Mouse (Mus musculus): Measurements from ENCODE around the gene Gm20479. TPM values are rescaled to one million over a fixed set of nuclear protein-coding genes. Genes with fewer than 3 reads are reported as not detected.

Gene Gm20479
- total RNA-seq, 1 experiment from 2014 or later, result 0.91 TPM

GRCm38 (mm10) chr7:27310996-27311535, 46.2 kb downstream of the Gm20479 start:
- no peak for DNase-seq

DNA sequence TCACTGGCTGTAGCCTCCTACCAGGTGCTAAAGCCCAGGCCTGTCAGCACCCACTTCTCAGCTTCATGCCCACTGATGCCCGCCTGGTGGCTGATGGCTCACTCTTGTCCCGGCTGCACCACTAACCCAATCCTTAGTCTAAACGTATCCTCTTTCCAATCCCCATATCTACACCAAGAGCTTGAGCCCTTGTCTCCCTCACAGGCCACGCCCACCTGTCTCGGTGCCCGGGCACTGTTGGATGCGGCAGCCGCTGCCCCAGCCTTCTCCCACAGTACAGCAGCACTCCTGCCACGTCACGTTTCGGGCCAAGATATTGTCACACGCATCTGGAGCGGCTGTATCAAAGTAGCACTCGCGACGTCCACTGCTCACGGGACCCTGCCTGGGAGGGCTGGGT, 46.9 kb downstream of the Gm20479 start:
- DNase-seq, result peak; percentile 61

DNA sequence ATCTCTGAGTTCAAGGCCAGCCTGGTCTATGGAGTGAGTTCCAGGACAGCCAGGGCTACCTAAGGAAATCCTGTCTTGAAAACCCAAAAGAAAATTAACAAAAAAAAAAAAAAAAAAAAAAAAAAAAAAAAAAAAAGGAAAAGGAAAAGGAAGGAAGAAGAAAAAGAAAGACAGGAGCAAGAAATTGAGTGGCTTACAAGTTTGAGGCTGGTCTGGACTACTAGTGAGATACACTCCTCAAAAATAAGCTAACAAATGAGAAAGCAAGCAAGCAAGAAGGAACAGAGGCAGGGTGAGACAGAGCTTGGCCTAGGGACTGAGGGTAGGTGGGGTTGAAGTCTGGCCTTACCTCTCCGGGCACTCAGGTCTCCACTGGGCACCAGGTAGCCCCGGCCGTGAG, 47.4 kb downstream of the Gm20479 start:
- no peak for DNase-seq

DNA sequence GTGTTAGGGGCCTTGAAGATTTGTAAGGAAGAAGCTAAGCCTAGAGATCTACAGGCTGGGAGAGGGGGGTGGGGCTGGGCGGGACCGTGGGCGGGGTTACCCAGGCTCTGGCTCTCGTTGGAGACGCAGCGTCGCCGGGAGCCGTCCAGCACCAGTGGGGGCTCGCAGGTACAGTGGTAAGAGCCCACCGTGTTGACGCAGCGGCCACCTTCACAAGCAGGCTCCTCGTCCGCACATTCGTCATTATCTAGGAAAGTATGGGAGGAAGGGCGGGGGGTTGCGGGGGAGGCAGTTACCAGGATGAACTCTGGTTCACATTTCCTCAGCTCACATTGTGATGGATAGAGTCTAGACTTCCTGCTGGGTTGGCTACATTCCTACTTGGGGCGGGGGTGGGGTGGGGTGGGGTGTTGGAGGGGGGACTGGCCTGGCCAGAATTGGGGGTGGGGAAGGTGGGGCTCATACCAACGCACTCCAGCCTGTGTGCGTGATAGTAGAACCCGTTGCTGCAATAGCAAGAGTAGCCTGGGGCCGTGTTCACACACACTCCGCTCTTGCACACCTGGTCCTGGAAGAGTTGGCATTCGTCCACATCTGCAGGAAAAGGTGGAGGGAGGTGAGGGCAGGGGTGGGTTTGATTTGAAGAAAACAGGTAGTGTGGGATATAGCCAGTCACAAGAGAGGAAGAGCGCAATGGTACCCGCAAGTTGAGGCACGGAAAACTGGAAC, 48.2 kb downstream of the Gm20479 start:
- DNase-seq, result no peak

DNA sequence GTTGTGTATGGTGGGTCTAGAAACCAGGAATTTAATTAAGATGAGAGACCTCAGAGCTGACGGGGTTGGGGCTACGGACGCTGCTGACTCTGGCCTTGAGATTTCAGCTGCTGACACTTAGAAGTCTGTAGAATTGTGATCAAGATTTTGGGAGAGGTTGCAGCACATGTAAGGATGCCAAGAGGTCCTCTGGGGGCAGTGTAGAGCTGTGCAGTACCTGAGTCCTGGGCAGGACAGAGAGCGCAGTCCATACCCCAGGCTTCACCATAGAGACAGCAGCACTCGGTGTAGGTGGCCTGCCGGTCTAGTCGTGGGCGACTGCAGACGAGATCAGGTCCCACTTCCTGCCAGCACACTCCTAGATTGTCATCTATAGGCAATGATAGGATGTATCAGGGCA, 49.7 kb downstream of the Gm20479 start:
- DNase-seq, result no peak

GRCm38 (mm10) chr7:27306161-27307160, 50.8 kb downstream of the Gm20479 start:
- DNase-seq, result peak; percentile 45

GRCm38 (mm10) chr7:27305091-27305730, 52.0 kb downstream of the Gm20479 start:
- DNase-seq, result no peak

Other genes starting within 250 kb of the Gm20479 start
- gene Cyp2f2, start 237.5 kb downstream of the Gm20479 start, total RNA-seq (2021), result 1,420 and 1,521 TPM in 2 replicates
- not detected in 2 replicates for gene Cyp2t4, start 203.7 kb downstream of the Gm20479 start, total RNA-seq (2021)
- gene Egln2, start 190.6 kb downstream of the Gm20479 start, total RNA-seq (2021), result 108 and 120 TPM in 2 replicates
- gene Rab4b, start 178.5 kb downstream of the Gm20479 start, total RNA-seq (2021), result 65.7 and 78.2 TPM in 2 replicates
- gene Gm21983, start 176.3 kb downstream of the Gm20479 start, total RNA-seq (2021), result 0.62 TPM in 1 of 2 replicates, not detected in the other
- not detected in 2 replicates for gene Mia, start 176.3 kb downstream of the Gm20479 start, total RNA-seq (2021)
- 23.6 and 28.0 TPM in 2 replicates for gene BC024978, start 161.6 kb downstream of the Gm20479 start, total RNA-seq (2021)
- gene Snrpa, start 161.1 kb downstream of the Gm20479 start, total RNA-seq (2021), result 108 and 114 TPM in 2 replicates
- gene Itpkc, start 128.8 kb downstream of the Gm20479 start, total RNA-seq (2021), result 15.9 and 18.3 TPM in 2 replicates
- gene Coq8b, start 124.4 kb downstream of the Gm20479 start, total RNA-seq (2021), result 74.4 and 90.3 TPM in 2 replicates
- 8.4 and 12.6 TPM in 2 replicates for gene Numbl, start 99.0 kb downstream of the Gm20479 start, total RNA-seq (2021)
- 62.9 and 66.6 TPM in 2 replicates for gene Ltbp4, start 19.7 kb downstream of the Gm20479 start, total RNA-seq (2021)
- 23.3 and 28.6 TPM in 2 replicates for gene Shkbp1, start 1.4 kb downstream of the Gm20479 start, total RNA-seq (2021)
- gene Sptbn4, start 90.3 kb upstream of the Gm20479 start, total RNA-seq (2021), result 0.62 and 2.1 TPM in 2 replicates
- gene Blvrb, start 90.6 kb upstream of the Gm20479 start, total RNA-seq (2021), result 51.7 and 52.7 TPM in 2 replicates
- gene Sertad3, start 116.3 kb upstream of the Gm20479 start, total RNA-seq (2021), result 18.5 and 19.6 TPM in 2 replicates
- 24.1 and 26.7 TPM in 2 replicates for gene Sertad1, start 129.5 kb upstream of the Gm20479 start, total RNA-seq (2021)
- 2.6 and 2.7 TPM in 2 replicates for gene Prx, start 141.9 kb upstream of the Gm20479 start, total RNA-seq (2021)
- 0.88 TPM in 1 of 2 replicates, not detected in the other for gene Hipk4, start 165.8 kb upstream of the Gm20479 start, total RNA-seq (2021)
- gene Pld3, start 195.8 kb upstream of the Gm20479 start, total RNA-seq (2021), result 108 and 114 TPM in 2 replicates
- 16.9 and 18.0 TPM in 2 replicates for gene 2310022A10Rik, start 195.8 kb upstream of the Gm20479 start, total RNA-seq (2021)
- 150 and 209 TPM in 2 replicates for gene Akt2, start 234.1 kb upstream of the Gm20479 start, total RNA-seq (2021)